In the genomic region with DNA sequence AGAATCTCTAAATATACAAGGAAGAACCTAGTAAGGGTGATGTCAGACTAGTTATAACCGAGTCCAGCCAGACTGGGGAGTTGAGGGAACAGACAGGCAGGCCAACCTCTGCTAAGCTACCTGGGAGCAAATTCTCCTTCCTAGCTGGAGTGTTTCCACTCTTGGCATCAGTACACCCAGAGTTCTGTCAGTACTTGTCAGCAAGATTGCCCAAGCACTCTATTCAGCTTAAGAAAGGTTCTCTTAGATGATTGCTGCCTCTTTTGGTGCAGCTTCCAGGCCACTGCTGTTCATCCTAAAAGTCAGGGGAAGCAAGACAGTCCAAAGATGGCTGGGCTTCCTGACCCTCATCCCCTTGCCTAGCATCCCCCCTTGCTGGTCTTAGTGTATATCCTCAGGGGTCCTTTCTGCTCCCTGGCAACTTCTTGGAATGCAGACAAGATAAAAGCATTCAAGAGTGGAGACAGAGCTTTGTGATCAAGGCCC, we compare ENCODE assay signal across 12 mouse cellular contexts. TPM values are rescaled to one million over a fixed set of nuclear protein-coding genes. Genes with fewer than 3 reads are reported as not detected.
DNase-seq lines count a peak whose midpoint lies in the region; ATAC-seq and TF ChIP-seq lines count a peak whose summit lies in the region.
"Had no signal": no experiment of that assay in that cellular context is flagged by ENCODE, and none has a peak within 500 bp of the region (broad histone marks: within the 10 kb centered on the region; RNA-seq: fewer than 3 reads in every experiment).

No protein-coding gene starts in this region.

- peak; percentile 92 for DNase-seq in heart, adult 11 months
- DNase-seq in heart, postnatal 36 days: no peak
- no peak for DNase-seq in kidney, adult 2 months
- DNase-seq in kidney, postnatal 14 days: no peak
- DNase-seq in lung, postnatal 0 days (ENCODE audit: low spot score): peak; percentile 39
- no peak for DNase-seq in lung, postnatal 4 days
- no peak for DNase-seq in urinary bladder, postnatal 25 days (ENCODE audit: low spot score)
- DNase-seq: thymus, postnatal 14 days had no signal

- no peaks in the 10 kb centered on the region for H3K27me3 ChIP-seq in kidney, adult 2 months (replicated peaks; ENCODE audit: control insufficient read depth, insufficient read depth, low read length)
- no peaks in the 10 kb centered on the region for H3K27me3 ChIP-seq in lung, postnatal 0 days (replicated peaks; ENCODE audit: insufficient read depth, low read length)
- no peaks in the 10 kb centered on the region for H3K27me3 ChIP-seq in small intestine, adult 2 months (ENCODE audit: control insufficient read depth, insufficient read depth, low read length)
- H3K27me3 ChIP-seq: limb, embryonic 13.5 days had no signal

- TF ChIP-seq CTCF in kidney, adult 2 months (conservative IDR thresholded peaks at IDR 0.05; ENCODE audit: insufficient read depth, insufficient read length, low read depth, low read length): no peak
- TF ChIP-seq CTCF in lung, postnatal 0 days (IDR thresholded peaks at IDR 0.05): no peak
- no peak for TF ChIP-seq CTCF in small intestine, adult 2 months (IDR thresholded peaks at IDR 0.05; ENCODE audit: extremely low read depth, insufficient read length, insufficient replicate concordance, low read depth, low read length)

- H3K27ac ChIP-seq in kidney, adult 2 months (ENCODE audit: insufficient read depth, low read depth, low read length): peak overlapping the region; percentile 49
- H3K27ac ChIP-seq in lung, postnatal 0 days (ENCODE audit: low read length): peak overlapping the region; percentile 79
- H3K27ac ChIP-seq in small intestine, adult 2 months (ENCODE audit: insufficient read depth, low read depth, low read length): peak overlapping the region; percentile 20; the same call in 1 of the 2 replicates
- H3K27ac ChIP-seq: limb, embryonic 13.5 days had no signal

- TF ChIP-seq POLR2A in kidney, adult 2 months (IDR thresholded peaks at IDR 0.05; ENCODE audit: low read depth, low read length): no peak
- no peak for TF ChIP-seq POLR2A in small intestine, adult 2 months (IDR thresholded peaks at IDR 0.05; ENCODE audit: low read depth, low read length)

- H3K9me3 ChIP-seq in lung, postnatal 0 days (ENCODE audit: low read length): no peaks in the 10 kb centered on the region
- H3K9me3 ChIP-seq: limb, embryonic 13.5 days had no signal

- TF ChIP-seq EP300 in lung, postnatal 0 days (IDR thresholded peaks at IDR 0.05): no peak

- H3K36me3 ChIP-seq in kidney, adult 2 months (ENCODE audit: control insufficient read depth, insufficient read depth, low read length): no peaks in the 10 kb centered on the region
- H3K36me3 ChIP-seq in lung, postnatal 0 days (ENCODE audit: insufficient read depth, low read length): peaks cover 9% of the 10 kb centered on the region; the same call in 1 of the 2 replicates
- peaks cover 17% of the 10 kb centered on the region for H3K36me3 ChIP-seq in small intestine, adult 2 months (ENCODE audit: control insufficient read depth, insufficient read depth, low read length)

- 43% methylated on average over 1 of the region's 1 CpGs for WGBS in kidney, adult 2 months
- 14% methylated on average over 1 of the region's 1 CpGs for WGBS in lung, postnatal 0 days
- 67% methylated on average over 1 of the region's 1 CpGs for WGBS in small intestine, adult 2 months

- ATAC-seq in lung, postnatal 0 days: peak; percentile 58

- peaks cover 24% of the 10 kb centered on the region for H3K4me1 ChIP-seq in kidney, adult 2 months (ENCODE audit: control insufficient read depth, insufficient read depth, low read length)
- H3K4me1 ChIP-seq in lung, postnatal 0 days (ENCODE audit: insufficient read depth, low read depth, low read length): peaks cover 20% of the 10 kb centered on the region; the same call in 1 of the 2 replicates
- H3K4me1 ChIP-seq in small intestine, adult 2 months (ENCODE audit: control insufficient read depth, insufficient read depth, insufficient read length, low read length): peaks cover 12% of the 10 kb centered on the region

- H3K4me2 ChIP-seq in lung, postnatal 0 days (replicated peaks; ENCODE audit: low read depth, low read length): no peak overlapping the region
- H3K4me2 ChIP-seq: limb, embryonic 13.5 days had no signal

- H3K9ac ChIP-seq in lung, postnatal 0 days (replicated peaks; ENCODE audit: low read depth): no peak overlapping the region
- H3K9ac ChIP-seq: limb, embryonic 13.5 days had no signal

- no peak overlapping the region for H3K4me3 ChIP-seq in kidney, adult 2 months (ENCODE audit: insufficient read depth, low read depth, low read length)
- H3K4me3 ChIP-seq in lung, postnatal 0 days (ENCODE audit: low read depth, low read length): no peak overlapping the region
- no peak overlapping the region for H3K4me3 ChIP-seq in small intestine, adult 2 months (ENCODE audit: low read depth, low read length)
- H3K4me3 ChIP-seq: erythroblast, embryonic 14.5 days; limb, embryonic 13.5 days had no signal

- intact Hi-C loops in heart, postnatal 36 days (cut with DNase I): no loop called here

RNA-seq across cellular contexts. Expression of gene Plxna2, which starts 24.3 kb away (rescaled TPM):
- total RNA-seq in heart, postnatal 36 days (2021): 10 to 100 TPM; 24.1 to 31.9 TPM
- polyA plus RNA-seq in kidney, adult 2 months (2012; rRNA removed): 5.1 and 5.9 TPM in 2 replicates
- 4.5 and 5.8 TPM in 2 replicates for polyA plus RNA-seq in lung, postnatal 0 days (2015; fragmentation: Nextera tagmentation; extraction: Ambion mirVana)
- 5.5 and 8.9 TPM in 2 replicates for polyA plus RNA-seq in small intestine, adult 2 months (2012; rRNA removed)
- total RNA-seq: monocyte, adult 5-6 weeks had no signal

Comparison
In these comparisons a context has a peak if more than half of its experiments do, and no peak if none do; other contexts are left out.
1. DNase-seq: peak in heart, adult 11 months (single experiment) and lung, postnatal 0 days (single experiment); none in heart, postnatal 36 days (0 of 2), kidney, adult 2 months (single experiment), kidney, postnatal 14 days (single experiment), lung, postnatal 4 days (0 of 2) and urinary bladder, postnatal 25 days (single experiment).
2. H3K27ac ChIP-seq: peak in every context shown above with its lines; median percentile 79 in lung, postnatal 0 days; 49 in kidney, adult 2 months; 20 in small intestine, adult 2 months.